Mouse (Mus musculus): ENCODE data around the gene Olfr1282. TPM values are rescaled to one million over a fixed set of nuclear protein-coding genes. Genes with fewer than 3 reads are reported as not detected.

Olfr1282 gene
- polyA plus RNA-seq, 1 experiment from 2014 or later, result not detected

Other genes with a start within 250 kb of the Olfr1282 start
- gene Gm13941, start 230.1 kb downstream of the Olfr1282 start, polyA plus RNA-seq (2015; fragmentation: Nextera tagmentation; extraction: Ambion mirVana), result not detected in 2 replicates
- not detected in 2 replicates for gene Gm15130, start 183.1 kb downstream of the Olfr1282 start, polyA plus RNA-seq (2015; fragmentation: Nextera tagmentation; extraction: Ambion mirVana)
- gene 4930430A15Rik, start 106.5 kb downstream of the Olfr1282 start, polyA plus RNA-seq (2015; fragmentation: Nextera tagmentation; extraction: Ambion mirVana), result not detected in 2 replicates
- not detected in 2 replicates for gene Olfr1275, start 100.8 kb downstream of the Olfr1282 start, polyA plus RNA-seq (2015; fragmentation: Nextera tagmentation; extraction: Ambion mirVana)
- not detected in 2 replicates for gene Olfr1276, start 81.6 kb downstream of the Olfr1282 start, polyA plus RNA-seq (2015; fragmentation: Nextera tagmentation; extraction: Ambion mirVana)
- not detected in 2 replicates for gene Olfr1277, start 62.0 kb downstream of the Olfr1282 start, polyA plus RNA-seq (2015; fragmentation: Nextera tagmentation; extraction: Ambion mirVana)
- not detected in 2 replicates for gene Olfr1278, start 45.9 kb downstream of the Olfr1282 start, polyA plus RNA-seq (2015; fragmentation: Nextera tagmentation; extraction: Ambion mirVana)
- gene Olfr1279, start 35.4 kb downstream of the Olfr1282 start, polyA plus RNA-seq (2015; fragmentation: Nextera tagmentation; extraction: Ambion mirVana), result not detected in 2 replicates
- gene Olfr1280, start 22.1 kb downstream of the Olfr1282 start, polyA plus RNA-seq (2015; fragmentation: Nextera tagmentation; extraction: Ambion mirVana), result not detected in 2 replicates
- not detected in 2 replicates for gene Olfr1281, start 9.6 kb downstream of the Olfr1282 start, polyA plus RNA-seq (2015; fragmentation: Nextera tagmentation; extraction: Ambion mirVana)
- gene Olfr1283, start 30.7 kb upstream of the Olfr1282 start, polyA plus RNA-seq (2015; fragmentation: Nextera tagmentation; extraction: Ambion mirVana), result not detected in 2 replicates
- not detected in 2 replicates for gene Olfr1284, start 39.4 kb upstream of the Olfr1282 start, polyA plus RNA-seq (2015; fragmentation: Nextera tagmentation; extraction: Ambion mirVana)
- gene Olfr1286, start 87.0 kb upstream of the Olfr1282 start, polyA plus RNA-seq (2015; fragmentation: Nextera tagmentation; extraction: Ambion mirVana), result not detected in 2 replicates
- gene Olfr1287, start 113.1 kb upstream of the Olfr1282 start, polyA plus RNA-seq (2015; fragmentation: Nextera tagmentation; extraction: Ambion mirVana), result not detected in 2 replicates
- not detected in 2 replicates for gene Olfr1288, start 138.0 kb upstream of the Olfr1282 start, polyA plus RNA-seq (2015; fragmentation: Nextera tagmentation; extraction: Ambion mirVana)
- not detected in 2 replicates for gene Olfr1289, start 144.7 kb upstream of the Olfr1282 start, polyA plus RNA-seq (2015; fragmentation: Nextera tagmentation; extraction: Ambion mirVana)
- not detected in 2 replicates for gene Olfr1290, start 157.8 kb upstream of the Olfr1282 start, polyA plus RNA-seq (2015; fragmentation: Nextera tagmentation; extraction: Ambion mirVana)
- gene Olfr1291-ps1, start 161.1 kb upstream of the Olfr1282 start, polyA plus RNA-seq (2015; fragmentation: Nextera tagmentation; extraction: Ambion mirVana), result not detected in 2 replicates
- gene Olfr1293-ps, start 189.1 kb upstream of the Olfr1282 start, polyA plus RNA-seq (2015; fragmentation: Nextera tagmentation; extraction: Ambion mirVana), result not detected in 2 replicates
- not detected in 2 replicates for gene Olfr1294, start 204.2 kb upstream of the Olfr1282 start, polyA plus RNA-seq (2015; fragmentation: Nextera tagmentation; extraction: Ambion mirVana)
- not detected in 2 replicates for gene Olfr1295, start 233.6 kb upstream of the Olfr1282 start, polyA plus RNA-seq (2015; fragmentation: Nextera tagmentation; extraction: Ambion mirVana)

Measured in heart, embryonic 16.5 days (tissue).